Mouse (Mus musculus): ENCODE data around the gene Synpo2l. TPM values are rescaled to one million over a fixed set of nuclear protein-coding genes. Genes with fewer than 3 reads are reported as not detected.

The Synpo2l gene
- polyA plus RNA-seq, 1 experiment, result 0.38 TPM

DNA sequence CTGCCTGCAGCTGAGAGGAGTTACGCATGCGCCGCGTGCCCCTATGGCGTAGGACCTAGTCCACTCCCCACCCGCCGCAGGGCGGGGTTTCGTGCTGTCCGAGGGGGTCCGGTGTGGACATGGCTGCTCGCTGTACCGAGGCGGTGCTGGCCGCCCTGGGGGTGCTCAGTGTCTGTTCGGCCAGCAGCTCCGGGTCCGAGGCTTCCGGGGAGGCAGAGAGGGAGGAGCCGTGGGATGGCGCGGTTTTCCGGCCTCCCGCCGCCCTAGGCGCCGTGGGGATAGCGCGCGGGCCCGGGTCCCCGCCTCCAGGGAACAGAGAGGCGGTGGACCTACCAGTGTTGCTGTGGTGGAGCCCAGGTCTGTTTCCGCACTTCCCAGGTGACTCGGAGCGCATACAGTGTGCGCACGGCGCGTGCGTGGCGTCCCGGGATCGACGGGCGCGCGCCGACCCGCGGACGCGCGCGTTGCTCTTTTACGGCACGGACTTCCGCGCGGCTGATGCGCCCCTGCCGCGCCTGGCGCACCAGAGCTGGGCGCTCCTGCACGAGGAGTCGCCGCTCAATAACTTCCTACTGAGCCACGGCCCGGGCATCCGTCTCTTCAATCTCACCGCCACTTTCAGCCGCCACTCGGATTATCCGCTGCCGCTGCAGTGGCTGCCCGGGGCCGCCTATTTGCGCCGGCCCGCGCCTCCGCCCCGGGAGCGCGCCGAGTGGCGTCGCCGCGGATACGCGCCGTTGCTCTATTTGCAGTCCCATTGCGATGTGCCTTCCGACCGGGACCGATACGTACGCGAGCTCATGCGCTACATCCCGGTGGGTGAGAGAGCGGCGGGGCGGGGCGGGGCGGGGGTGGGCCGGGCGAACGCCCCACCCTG, 27.0 kb upstream of the Synpo2l start, which contains the start of gene Fut11:
Fut11 (plus strand) TSS at position 85 of the 877 bp plus-strand sequence.
- no peaks in the 10 kb centered on the region for H3K27me3 ChIP-seq (ENCODE audit: control insufficient read depth, insufficient read depth, low read length)
- peaks cover 12% of the 10 kb centered on the region for H3K4me1 ChIP-seq (ENCODE audit: control insufficient read depth, insufficient read depth, low read length)
- peak within 1 kb of the TSS; percentile 88 for H3K4me3 ChIP-seq (ENCODE audit: control insufficient read depth, low read depth, low read length)
- H3K36me3 ChIP-seq (ENCODE audit: control insufficient read depth, insufficient read depth, low read length), result no peaks in the 10 kb centered on the region; the same call in 1 of the 2 replicates
- TF ChIP-seq CTCF (IDR thresholded peaks at IDR 0.05; ENCODE audit: control insufficient read depth, insufficient read depth, insufficient replicate concordance, low read depth, low read length) (no peak), POLR2A (IDR thresholded peaks at IDR 0.05; ENCODE audit: control insufficient read depth, low read depth, low read length) (peak; percentile 41; the same call in 1 of the 2 replicates)
- H3K27ac ChIP-seq (ENCODE audit: control insufficient read depth, insufficient read depth, low read depth, low read length), result peak within 1 kb of the TSS; percentile 87

DNA sequence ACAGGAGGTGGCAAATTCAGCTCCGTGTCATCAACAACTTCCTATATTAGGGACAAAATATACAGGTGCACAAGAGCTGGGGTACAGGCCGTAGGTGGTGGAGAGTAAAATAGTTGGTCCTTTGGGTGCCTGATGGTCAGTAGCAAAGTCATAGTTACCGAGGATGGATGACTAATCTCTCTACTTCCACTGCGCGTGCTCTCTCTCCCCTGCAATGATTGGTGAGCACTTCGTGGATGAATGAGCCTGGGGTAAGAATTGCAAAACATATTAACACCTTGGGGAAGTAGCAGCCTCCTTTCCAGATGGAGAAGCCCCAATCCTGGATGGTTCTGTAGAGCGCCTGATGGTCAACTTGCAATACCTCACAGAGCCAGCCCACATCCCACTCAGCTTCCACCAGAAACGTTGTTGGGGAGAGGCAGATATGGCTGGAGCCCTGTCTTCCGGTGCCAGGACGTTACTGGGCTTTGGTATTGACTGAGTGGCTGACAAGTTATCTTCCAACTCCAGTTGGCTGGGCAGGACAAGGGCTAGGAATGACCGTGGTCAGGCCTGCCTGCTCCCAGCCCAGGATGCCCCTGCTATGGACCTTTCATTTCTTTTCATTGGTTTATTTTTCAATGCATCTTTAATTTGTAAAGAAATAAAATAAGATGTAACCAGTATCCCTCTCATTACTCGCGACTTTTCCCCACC, 26.2 kb upstream of the Synpo2l start:
- Histone ChIP-seq H3K36me3 (ENCODE audit: control insufficient read depth, insufficient read depth, low read length) (no peaks in the 10 kb centered on the region; the same call in 1 of the 2 replicates), H3K27me3 (ENCODE audit: control insufficient read depth, insufficient read depth, low read length) (no peaks in the 10 kb centered on the region), H3K4me1 (ENCODE audit: control insufficient read depth, insufficient read depth, low read length) (peaks cover 12% of the 10 kb centered on the region), H3K27ac (ENCODE audit: control insufficient read depth, insufficient read depth, low read depth, low read length) (peak overlapping the region; percentile 87), H3K4me3 (ENCODE audit: control insufficient read depth, low read depth, low read length) (peak overlapping the region; percentile 88)
- TF ChIP-seq CTCF (IDR thresholded peaks at IDR 0.05; ENCODE audit: control insufficient read depth, insufficient read depth, insufficient replicate concordance, low read depth, low read length), result no peak
- TF ChIP-seq POLR2A (IDR thresholded peaks at IDR 0.05; ENCODE audit: control insufficient read depth, low read depth, low read length), result no peak

DNA sequence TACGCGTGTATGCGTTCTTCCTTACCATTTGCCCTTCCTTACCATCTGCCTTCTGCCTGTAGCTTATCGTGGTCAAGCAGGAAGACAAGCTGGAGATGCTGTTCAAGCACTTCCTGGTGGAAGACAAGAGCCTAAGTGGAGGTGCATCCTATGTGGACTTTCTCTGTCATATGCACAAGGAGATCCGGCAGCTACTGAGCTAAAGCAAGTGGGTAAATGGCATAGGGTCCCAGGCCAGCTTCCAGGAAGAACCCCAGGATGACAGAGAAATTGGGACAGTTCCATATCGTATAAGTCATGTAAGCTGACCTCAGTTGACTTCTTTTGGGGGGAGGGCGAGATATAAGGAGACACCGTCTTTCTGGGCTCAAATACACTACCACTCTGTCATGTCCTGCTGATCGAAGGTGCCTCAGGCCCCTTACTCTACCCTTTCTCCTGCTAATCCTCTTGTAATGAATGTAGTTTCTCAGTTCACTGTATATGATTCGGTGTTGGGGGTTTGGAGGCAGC, 25.5 kb upstream of the Synpo2l start:
- Histone ChIP-seq H3K27me3 (ENCODE audit: control insufficient read depth, insufficient read depth, low read length) (no peaks in the 10 kb centered on the region), H3K36me3 (ENCODE audit: control insufficient read depth, insufficient read depth, low read length) (peaks cover 3% of the 10 kb centered on the region), H3K4me3 (ENCODE audit: control insufficient read depth, low read depth, low read length) (no peak overlapping the region), H3K4me1 (ENCODE audit: control insufficient read depth, insufficient read depth, low read length) (peaks cover 12% of the 10 kb centered on the region), H3K27ac (ENCODE audit: control insufficient read depth, insufficient read depth, low read depth, low read length) (no peak overlapping the region)
- TF ChIP-seq CTCF (IDR thresholded peaks at IDR 0.05; ENCODE audit: control insufficient read depth, insufficient read depth, insufficient replicate concordance, low read depth, low read length), result no peak
- TF ChIP-seq POLR2A (IDR thresholded peaks at IDR 0.05; ENCODE audit: control insufficient read depth, low read depth, low read length), result no peak

DNA sequence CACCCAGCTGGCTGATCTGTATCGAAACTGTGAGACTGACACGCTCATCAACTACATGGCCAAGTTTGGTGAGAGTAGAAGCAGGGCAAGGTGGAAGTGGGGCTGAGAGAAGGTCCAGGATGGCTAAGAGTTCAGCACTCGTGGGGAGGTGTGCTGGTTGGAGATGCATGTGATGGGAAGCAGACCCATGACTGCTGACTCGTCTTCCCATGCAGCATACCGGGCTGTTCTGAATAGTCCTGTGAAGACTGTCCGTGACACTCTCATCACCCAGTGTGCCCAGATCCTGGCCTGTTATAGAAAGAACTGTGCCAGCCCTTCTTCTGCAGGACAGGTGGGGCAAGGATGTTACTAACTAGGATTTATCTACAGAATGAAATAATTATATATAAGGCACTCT, 23.6 kb upstream of the Synpo2l start:
- TF ChIP-seq POLR2A (IDR thresholded peaks at IDR 0.05; ENCODE audit: control insufficient read depth, low read depth, low read length) (no peak), CTCF (IDR thresholded peaks at IDR 0.05; ENCODE audit: control insufficient read depth, insufficient read depth, insufficient replicate concordance, low read depth, low read length) (no peak; the same call in 1 of the 2 replicates)
- H3K36me3 ChIP-seq (ENCODE audit: control insufficient read depth, insufficient read depth, low read length), result peaks cover 3% of the 10 kb centered on the region

DNA sequence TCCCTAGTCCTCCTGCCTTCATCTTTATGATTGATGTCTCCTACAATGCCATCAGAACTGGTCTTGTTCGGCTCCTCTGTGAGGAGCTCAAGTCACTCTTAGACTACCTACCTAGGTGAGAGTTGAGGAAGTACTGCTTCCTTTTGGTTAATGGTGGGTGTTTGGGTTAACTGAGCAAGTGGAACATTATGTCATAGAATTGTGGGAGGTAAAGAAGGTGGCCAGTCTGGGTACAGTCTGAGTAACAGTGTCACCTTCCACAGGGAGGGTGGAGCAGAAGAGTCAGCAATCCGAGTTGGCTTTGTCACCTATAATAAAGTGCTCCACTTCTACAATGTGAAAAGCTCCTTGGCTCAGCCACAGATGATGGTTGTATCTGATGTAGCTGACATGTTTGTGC, 20.9 kb upstream of the Synpo2l start:
- Histone ChIP-seq H3K27ac (ENCODE audit: control insufficient read depth, insufficient read depth, low read depth, low read length) (no peak overlapping the region), H3K4me3 (ENCODE audit: control insufficient read depth, low read depth, low read length) (no peak overlapping the region), H3K4me1 (ENCODE audit: control insufficient read depth, insufficient read depth, low read length) (no peaks in the 10 kb centered on the region), H3K27me3 (ENCODE audit: control insufficient read depth, insufficient read depth, low read length) (no peaks in the 10 kb centered on the region), H3K36me3 (ENCODE audit: control insufficient read depth, insufficient read depth, low read length) (peaks cover 3% of the 10 kb centered on the region)
- no peak for TF ChIP-seq POLR2A (IDR thresholded peaks at IDR 0.05; ENCODE audit: control insufficient read depth, low read depth, low read length)
- no peak for TF ChIP-seq CTCF (IDR thresholded peaks at IDR 0.05; ENCODE audit: control insufficient read depth, insufficient read depth, insufficient replicate concordance, low read depth, low read length)

More for the DNA sequence above, 23.6 kb upstream of the Synpo2l start:
- Histone ChIP-seq H3K4me3 (ENCODE audit: control insufficient read depth, low read depth, low read length) (no peak overlapping the region), H3K27me3 (ENCODE audit: control insufficient read depth, insufficient read depth, low read length) (no peaks in the 10 kb centered on the region), H3K27ac (ENCODE audit: control insufficient read depth, insufficient read depth, low read depth, low read length) (no peak overlapping the region), H3K4me1 (ENCODE audit: control insufficient read depth, insufficient read depth, low read length) (peaks cover 12% of the 10 kb centered on the region)

DNA sequence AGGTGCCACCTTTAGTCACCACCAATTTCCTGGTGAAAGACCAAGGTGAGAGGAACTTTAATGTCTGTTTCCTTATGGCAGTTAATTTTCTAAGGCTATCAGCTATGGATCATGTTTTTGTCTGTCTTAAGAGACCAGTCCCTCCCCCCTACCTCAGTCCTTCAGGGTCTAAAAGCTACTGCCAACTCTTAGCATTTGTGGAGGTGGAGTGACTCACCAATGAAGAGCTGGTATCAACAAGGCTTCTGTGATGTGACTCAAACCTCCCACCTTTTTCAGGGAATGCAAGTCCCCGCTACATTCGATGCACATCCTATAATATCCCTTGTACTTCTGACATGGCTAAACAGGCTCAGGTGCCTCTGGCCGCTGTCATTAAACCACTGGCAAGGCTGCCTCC, 18.4 kb upstream of the Synpo2l start:
- TF ChIP-seq POLR2A (IDR thresholded peaks at IDR 0.05; ENCODE audit: control insufficient read depth, low read depth, low read length) (no peak), CTCF (IDR thresholded peaks at IDR 0.05; ENCODE audit: control insufficient read depth, insufficient read depth, insufficient replicate concordance, low read depth, low read length) (no peak)
- H3K27me3 ChIP-seq (ENCODE audit: control insufficient read depth, insufficient read depth, low read length), result no peaks in the 10 kb centered on the region
- H3K27ac ChIP-seq (ENCODE audit: control insufficient read depth, insufficient read depth, low read depth, low read length), result no peak overlapping the region
- H3K36me3 ChIP-seq (ENCODE audit: control insufficient read depth, insufficient read depth, low read length), result peaks cover 10% of the 10 kb centered on the region
- no peak overlapping the region for H3K4me3 ChIP-seq (ENCODE audit: control insufficient read depth, low read depth, low read length)
- H3K4me1 ChIP-seq (ENCODE audit: control insufficient read depth, insufficient read depth, low read length), result no peaks in the 10 kb centered on the region

DNA sequence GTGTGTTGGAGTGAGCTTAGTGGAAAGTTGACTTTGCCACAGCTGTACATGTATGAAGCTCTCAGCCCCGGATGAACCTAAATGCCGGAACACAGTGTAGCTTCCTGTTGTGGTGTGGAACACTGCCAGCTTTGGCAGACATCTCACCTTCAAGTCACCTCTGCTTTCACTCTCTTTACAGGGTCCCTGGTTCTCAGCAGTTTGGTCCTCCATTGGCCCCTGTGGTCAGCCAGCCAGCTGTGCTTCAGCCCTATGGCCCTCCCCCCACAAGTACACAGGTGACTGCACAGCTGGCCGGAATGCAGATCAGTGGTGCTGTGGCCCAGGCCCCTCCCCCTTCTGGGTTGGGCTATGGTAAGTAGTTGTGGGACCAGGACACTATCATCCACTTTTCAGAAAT, 14.3 kb upstream of the Synpo2l start:
- TF ChIP-seq POLR2A (IDR thresholded peaks at IDR 0.05; ENCODE audit: control insufficient read depth, low read depth, low read length), result no peak
- Histone ChIP-seq H3K4me3 (ENCODE audit: control insufficient read depth, low read depth, low read length) (no peak overlapping the region), H3K36me3 (ENCODE audit: control insufficient read depth, insufficient read depth, low read length) (peaks cover 11% of the 10 kb centered on the region), H3K27ac (ENCODE audit: control insufficient read depth, insufficient read depth, low read depth, low read length) (no peak overlapping the region), H3K27me3 (ENCODE audit: control insufficient read depth, insufficient read depth, low read length) (no peaks in the 10 kb centered on the region), H3K4me1 (ENCODE audit: control insufficient read depth, insufficient read depth, low read length) (no peaks in the 10 kb centered on the region)

All from testis, adult 2 months (tissue).